In genomic region chr10:117146421-117146820, GRCm38 (mm10) we compare ENCODE assay signal across 11 mouse cellular contexts. TPM values are rescaled to one million over a fixed set of nuclear protein-coding genes. Genes with fewer than 3 reads are reported as not detected.
DNase-seq lines count a peak whose midpoint lies in the region; ATAC-seq and TF ChIP-seq lines count a peak whose summit lies in the region.
"Had no signal": no experiment of that assay in that cellular context is flagged by ENCODE, and none has a peak within 500 bp of the region (broad histone marks: within the 10 kb centered on the region; RNA-seq: fewer than 3 reads in every experiment).

No protein-coding gene starts in this region.

- ATAC-seq in erythroblast, adult 5-6 weeks (replicated peaks; ENCODE audit: low FRiP score, poor library complexity, severe bottlenecking) = no peak
- ATAC-seq in lung, embryonic 14.5 days (ENCODE audit: insufficient read depth) = no peak
- ATAC-seq in neural tube, embryonic 14.5 days (ENCODE audit: low read depth) = no peak

- DNase-seq in lung, embryonic 14.5 days = no peak
- DNase-seq in lung, adult 2 months = no peak
- DNase-seq in limb, embryonic 10.5 days (ENCODE audit: low spot score) = peak; percentile 25
- DNase-seq in right cerebral cortex, postnatal 14 days = no peak
- no peak for DNase-seq in thymus, adult 2 months
- DNase-seq: cerebellum, postnatal 14 days; gastrocnemius, postnatal 10 days; layer of hippocampus, postnatal 36 days had no signal

- no peaks in the 10 kb centered on the region for H3K9me3 ChIP-seq in erythroblast, embryonic 14.5 days (ENCODE audit: control insufficient read depth, low read length)
- H3K9me3 ChIP-seq in lung, embryonic 14.5 days (ENCODE audit: low read depth, low read length) = no peaks in the 10 kb centered on the region
- H3K9me3 ChIP-seq in limb, embryonic 10.5 days (replicated peaks) = no peaks in the 10 kb centered on the region
- no peaks in the 10 kb centered on the region for H3K9me3 ChIP-seq in neural tube, embryonic 14.5 days (ENCODE audit: control insufficient read depth, low read length)

- no peaks in the 10 kb centered on the region for H3K27me3 ChIP-seq in erythroblast, embryonic 14.5 days (ENCODE audit: control insufficient read depth)
- no peaks in the 10 kb centered on the region for H3K27me3 ChIP-seq in lung, embryonic 14.5 days (ENCODE audit: insufficient read depth, low read length)
- H3K27me3 ChIP-seq in limb, embryonic 10.5 days (ENCODE audit: low read depth, poor library complexity, severe bottlenecking) = 0 out of 2 replicates have a peak, but pooled peaks cover 7% of the 10 kb centered on the region
- peaks cover 4% of the 10 kb centered on the region; the same call in 1 of the 2 replicates for H3K27me3 ChIP-seq in neural tube, embryonic 14.5 days (ENCODE audit: control insufficient read depth, insufficient read depth, low read length)
- no peaks in the 10 kb centered on the region for H3K27me3 ChIP-seq in thymus, adult 2 months (ENCODE audit: control insufficient read depth, insufficient read depth, low read length)

- peak overlapping the region; percentile 66 for H3K4me2 ChIP-seq in lung, embryonic 14.5 days
- H3K4me2 ChIP-seq in neural tube, embryonic 14.5 days (ENCODE audit: low read depth, low read length) = peak overlapping the region; percentile 18; the same call in 1 of the 2 replicates

- TF ChIP-seq POLR2A in lung, adult 2 months (IDR thresholded peaks at IDR 0.05; ENCODE audit: borderline replicate concordance, extremely low read depth, low read depth, low read length) = no peak
- no peak for TF ChIP-seq POLR2A in thymus, adult 2 months (IDR thresholded peaks at IDR 0.05; ENCODE audit: control insufficient read depth, extremely low read depth, insufficient read depth, low read length, poor library complexity)

- no peak for TF ChIP-seq CTCF in lung, embryonic 14.5 days (IDR thresholded peaks at IDR 0.05; ENCODE audit: low read depth)
- TF ChIP-seq CTCF in lung, adult 2 months (IDR thresholded peaks at IDR 0.05; ENCODE audit: insufficient read depth, low read length) = no peak
- TF ChIP-seq CTCF in thymus, adult 2 months (IDR thresholded peaks at IDR 0.05; ENCODE audit: borderline replicate concordance, control insufficient read depth, extremely low read depth, insufficient read depth, low read length, poor library complexity) = no peak

- no peak overlapping the region for H3K27ac ChIP-seq in lung, embryonic 14.5 days (ENCODE audit: low read depth)
- H3K27ac ChIP-seq in limb, embryonic 10.5 days = no peak overlapping the region
- no peak overlapping the region for H3K27ac ChIP-seq in neural tube, embryonic 14.5 days (ENCODE audit: low read depth, low read length)
- no peak overlapping the region for H3K27ac ChIP-seq in thymus, adult 2 months (ENCODE audit: control insufficient read depth, insufficient read depth, low read length)

- WGBS in lung, embryonic 14.5 days = 14% methylated on average over 9 of the region's 9 CpGs
- 23% methylated on average over 9 of the region's 9 CpGs for WGBS in lung, adult 2 months
- 63% methylated on average over 9 of the region's 9 CpGs for WGBS in limb, embryonic 10.5 days
- 75% methylated on average over 9 of the region's 9 CpGs for WGBS in neural tube, embryonic 14.5 days
- WGBS in thymus, adult 2 months = 59% methylated on average over 9 of the region's 9 CpGs

- peaks cover 27% of the 10 kb centered on the region for H3K36me3 ChIP-seq in erythroblast, embryonic 14.5 days (ENCODE audit: control insufficient read depth)
- H3K36me3 ChIP-seq in lung, embryonic 14.5 days (ENCODE audit: insufficient read depth) = no peaks in the 10 kb centered on the region
- no peaks in the 10 kb centered on the region for H3K36me3 ChIP-seq in limb, embryonic 10.5 days
- H3K36me3 ChIP-seq in neural tube, embryonic 14.5 days (ENCODE audit: control insufficient read depth, insufficient read depth, low read length) = no peaks in the 10 kb centered on the region
- no peaks in the 10 kb centered on the region for H3K36me3 ChIP-seq in thymus, adult 2 months (ENCODE audit: control insufficient read depth, insufficient read depth, low read length)

- peak overlapping the region; percentile 38; the same call in 1 of the 2 replicates for H3K9ac ChIP-seq in lung, embryonic 14.5 days
- no peak overlapping the region for H3K9ac ChIP-seq in neural tube, embryonic 14.5 days (replicated peaks; ENCODE audit: low read depth, low read length)

- peaks cover 74% of the 10 kb centered on the region for H3K4me1 ChIP-seq in erythroblast, embryonic 14.5 days (ENCODE audit: control insufficient read depth)
- H3K4me1 ChIP-seq in lung, embryonic 14.5 days (ENCODE audit: insufficient read depth) = peaks cover 23% of the 10 kb centered on the region
- peaks cover 16% of the 10 kb centered on the region for H3K4me1 ChIP-seq in lung, adult 2 months (ENCODE audit: control insufficient read depth, insufficient read depth, low read length)
- H3K4me1 ChIP-seq in limb, embryonic 10.5 days = peaks cover 50% of the 10 kb centered on the region
- peaks cover 13% of the 10 kb centered on the region for H3K4me1 ChIP-seq in neural tube, embryonic 14.5 days (ENCODE audit: control insufficient read depth, insufficient read depth, low read length)
- H3K4me1 ChIP-seq in thymus, adult 2 months (replicated peaks; ENCODE audit: control insufficient read depth, insufficient read depth, low read length) = peaks cover 16% of the 10 kb centered on the region

- H3K4me3 ChIP-seq in erythroblast, embryonic 14.5 days (replicated peaks) = peak overlapping the region; percentile 92
- peak overlapping the region; percentile 100 for H3K4me3 ChIP-seq in lung, embryonic 14.5 days (ENCODE audit: low read depth, low read length)
- H3K4me3 ChIP-seq in lung, adult 2 months (replicated peaks; ENCODE audit: extremely low read depth, low read depth, low read length) = no peak overlapping the region
- no peak overlapping the region for H3K4me3 ChIP-seq in limb, embryonic 10.5 days
- no peak overlapping the region for H3K4me3 ChIP-seq in neural tube, embryonic 14.5 days (ENCODE audit: low read depth, low read length)
- H3K4me3 ChIP-seq in thymus, adult 2 months (ENCODE audit: control insufficient read depth, insufficient read depth, low read length) = no peak overlapping the region

RNA-seq across cellular contexts. Expression of gene Frs2, which starts 1.9 kb away (rescaled TPM):
- polyA plus RNA-seq in erythroblast, embryonic 14.5 days (2012) = 0.26 and 0.39 TPM in 2 replicates
- 23.4 and 34.3 TPM in 2 replicates for total RNA-seq in erythroblast, adult 5-6 weeks (2015; ENCODE audit: low replicate concordance)
- 24.2 and 34.2 TPM in 2 replicates for total RNA-seq in erythroblast, adult 5-6 weeks (2017; ENCODE audit: low replicate concordance)
- polyA plus RNA-seq in lung, embryonic 14.5 days (2014; fragmentation: Nextera tagmentation; extraction: Ambion mirVana) = 26.4 and 27.8 TPM in 2 replicates
- 9.8 and 14.9 TPM in 2 replicates for polyA plus RNA-seq in lung, adult 2 months (2012; rRNA removed)
- polyA plus RNA-seq in limb, embryonic 10.5 days (2016; fragmentation: Nextera tagmentation; extraction: Ambion mirVana) = 18.0 and 20.0 TPM in 2 replicates
- 34.1 and 37.7 TPM in 2 replicates for polyA plus RNA-seq in neural tube, embryonic 14.5 days (2014; fragmentation: Nextera tagmentation; extraction: Ambion mirVana)
- polyA plus RNA-seq in thymus, adult 2 months (2012; rRNA removed) = 19.8 and 21.1 TPM in 2 replicates

Comparison
In these comparisons a context has a peak if more than half of its experiments do, and no peak if none do; other contexts are left out.
1. H3K4me3 ChIP-seq: peak in erythroblast, embryonic 14.5 days (single experiment) and lung, embryonic 14.5 days (single experiment); none in lung, adult 2 months (single experiment), limb, embryonic 10.5 days (single experiment), neural tube, embryonic 14.5 days (single experiment) and thymus, adult 2 months (single experiment).